Mouse (Mus musculus) embryonic stem cell, embryonic (primary cell): ENCODE measurements at regions not wholly inside any gene's neighbourhood (a gene's known extent, or its start where the extent isn't known, plus 50 kb on each side); places are given as distances from the start of the nearest gene placed in this dataset.

Experiments
- CTCF ChIA-PET, 4 experiments: fragments of 300-600 bp in 2 of 4; fragments of 350-600 bp in 2 of 4; sonication (Branson Sonifier 250); formaldehyde crosslinking; loops; one replicate each; lab custom pipeline; 2022; ENCODE audit warnings: inconsistent platforms in 2 of 4; lab: Charles Lee
- POLR2A ChIA-PET, 4 experiments: fragments of 300-600 bp in 2 of 4; fragments of 350-600 bp in 2 of 4; sonication (Branson Sonifier 250); formaldehyde crosslinking; loops; one replicate each; lab custom pipeline; 2022; ENCODE audit warnings: antibody characterized with exemption in 4 of 4, inconsistent platforms in 1 of 4; lab: Charles Lee

GRCm38 (mm10) chr5:43113405-43114119, 119.4 kb upstream of the Cpeb2 start:
- ChIA-PET CTCF (interaction anchor here in 1 of 4 experiments (0.6 to 1.1 kb wide), 2 partner anchors 8 to 49 kb away, joined by 3 read pairs; no protein-coding TSS in a partner anchor), POLR2A (interaction anchor here in 3 of 4 experiments (0.7 to 1.2 kb wide), 3 partner anchors 89 to 119 kb away, joined by 3 to 4 read pairs (median 3); no protein-coding TSS in a partner anchor)

GRCm38 (mm10) chr5:43115507-43115906, 117.5 kb upstream of the Cpeb2 start:
- ChIA-PET CTCF (no interaction called here), POLR2A (no interaction called here)

DNA sequence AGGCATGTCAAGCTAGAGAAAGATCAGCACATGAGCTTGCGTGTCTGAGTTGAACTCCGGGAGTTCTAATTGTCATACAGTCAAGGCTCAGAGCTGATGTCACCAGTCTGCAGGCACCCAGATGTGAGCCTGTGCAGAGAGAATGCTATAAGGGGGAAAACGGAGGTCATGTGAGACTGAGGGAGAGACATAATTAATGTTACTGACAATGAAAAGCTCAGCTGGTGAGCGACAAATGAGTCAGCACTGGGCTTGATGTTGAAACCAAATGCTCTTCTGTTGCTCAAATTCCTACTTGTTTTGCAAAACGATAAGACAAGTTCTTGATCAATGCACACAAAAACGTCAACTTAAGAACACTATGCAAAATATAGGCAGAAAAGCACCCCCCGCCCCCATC, 116.1 kb upstream of the Cpeb2 start:
- POLR2A ChIA-PET = no interaction called here
- CTCF ChIA-PET = no interaction called here

- ChIA-PET CTCF (no interaction called here), POLR2A (no interaction called here)
Observed at GRCm38 (mm10) chr5:43121065-43121464, 111.9 kb upstream of the Cpeb2 start.

DNA sequence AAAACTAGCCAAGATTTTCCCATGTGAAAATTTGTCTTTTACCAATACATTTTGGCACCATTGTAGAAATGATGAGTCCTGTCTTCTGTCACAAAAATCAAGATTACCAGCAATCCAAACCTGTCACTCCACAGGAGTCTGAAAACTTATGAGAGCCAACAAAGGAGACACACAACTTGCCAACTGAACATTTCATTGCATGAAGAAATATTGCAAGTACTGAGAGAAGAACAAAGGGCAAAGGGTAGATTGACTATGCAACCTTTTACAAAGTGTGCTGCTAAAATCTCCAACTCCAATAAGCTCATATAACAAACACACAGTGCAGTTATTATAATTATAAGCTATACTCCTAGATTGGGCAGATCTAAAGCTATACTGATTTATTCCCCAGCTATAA, 108.7 kb upstream of the Cpeb2 start:
- ChIA-PET CTCF (no interaction called here), POLR2A (no interaction called here)

GRCm38 (mm10) chr5:43125774-43126536, 107.0 kb upstream of the Cpeb2 start:
- ChIA-PET CTCF (no interaction called here), POLR2A (no interaction called here)

- CTCF ChIA-PET = interaction anchor here in 1 of 4 experiments (0.6 kb wide), 1 partner anchor 230 kb away, joined by 5 read pairs; no protein-coding TSS in a partner anchor
- POLR2A ChIA-PET = no interaction called here
Observed at GRCm38 (mm10) chr5:43130377-43130776, 102.6 kb upstream of the Cpeb2 start.

DNA sequence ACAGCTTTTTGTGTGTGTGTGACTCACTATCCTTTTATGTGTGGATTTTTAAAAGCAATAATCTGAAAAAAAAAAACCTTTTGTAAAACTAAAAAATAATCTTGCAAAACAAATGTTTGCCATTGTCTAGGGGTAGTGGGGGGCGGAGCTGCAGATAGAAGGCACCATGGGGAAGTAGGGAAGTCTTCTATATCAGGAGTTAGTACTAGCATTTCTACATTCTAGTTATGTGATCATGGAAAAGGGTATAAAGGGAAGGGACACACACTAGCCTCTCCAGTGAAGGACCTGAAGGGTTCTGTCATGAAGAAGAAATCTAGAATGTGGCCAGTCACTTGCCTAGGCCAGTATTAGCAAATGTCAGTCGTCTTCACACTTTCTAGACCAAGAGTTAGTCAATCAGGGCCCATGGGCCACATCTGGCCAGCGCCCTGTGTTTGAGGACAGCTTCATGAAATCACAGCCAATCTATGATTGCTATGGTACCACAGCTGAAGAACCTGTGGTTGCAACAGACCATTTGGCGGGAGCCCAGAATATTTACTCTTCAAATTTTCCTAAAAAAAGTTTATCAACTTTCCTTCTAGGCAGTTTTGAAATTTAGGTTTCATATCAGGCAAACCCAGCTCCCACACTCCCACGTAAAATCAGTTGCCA, 101.9 kb upstream of the Cpeb2 start:
- CTCF ChIA-PET = no interaction called here

DNA sequence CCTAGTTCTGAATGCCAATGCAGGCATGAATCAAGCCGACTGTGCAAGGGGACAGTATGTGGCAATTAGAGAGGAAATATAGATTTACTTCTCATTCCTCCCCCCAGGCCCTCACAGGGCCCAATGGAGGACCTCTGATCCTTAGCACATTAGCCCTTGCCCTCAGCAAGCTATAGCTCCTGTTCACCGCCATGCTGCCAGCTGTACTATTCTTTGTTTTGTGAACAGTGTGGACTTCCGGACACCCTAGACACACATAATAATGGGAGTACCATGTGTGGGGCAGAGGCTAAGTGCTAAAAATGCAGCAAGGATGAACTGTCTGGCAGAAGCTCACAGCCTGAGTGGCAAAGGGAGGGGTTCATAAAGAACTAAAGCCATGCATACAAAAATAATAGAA, 99.3 kb upstream of the Cpeb2 start:
- POLR2A ChIA-PET = interaction anchor here in 1 of 4 experiments (0.9 kb wide), 1 partner anchor 16 kb away, joined by 3 read pairs; no protein-coding TSS in a partner anchor
- CTCF ChIA-PET = no interaction called here

More for the DNA sequence above, 101.9 kb upstream of the Cpeb2 start:
- POLR2A ChIA-PET = no interaction called here

DNA sequence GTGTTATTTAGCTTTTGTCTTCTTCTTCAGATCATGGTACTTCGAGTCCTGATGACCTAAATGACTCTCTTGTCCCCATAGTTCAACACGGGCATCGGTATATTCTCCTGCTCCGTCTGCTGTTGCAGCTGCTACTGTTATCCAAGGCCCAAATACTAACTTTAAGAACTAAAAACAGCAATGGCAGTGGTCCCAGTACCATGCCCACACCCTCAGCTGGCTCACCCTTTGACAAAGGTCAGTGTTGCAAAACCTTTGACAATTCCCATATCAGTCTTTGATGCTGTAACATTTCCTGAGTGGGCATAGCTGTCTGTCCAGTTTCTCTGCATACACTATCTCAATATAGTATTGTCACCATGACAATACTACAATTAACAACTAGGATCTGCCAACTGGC, 96.8 kb upstream of the Cpeb2 start:
- ChIA-PET POLR2A (interaction anchor here in 1 of 4 experiments (1.6 kb wide), 1 partner anchor 13 kb away, joined by 3 read pairs; no protein-coding TSS in a partner anchor), CTCF (no interaction called here)

DNA sequence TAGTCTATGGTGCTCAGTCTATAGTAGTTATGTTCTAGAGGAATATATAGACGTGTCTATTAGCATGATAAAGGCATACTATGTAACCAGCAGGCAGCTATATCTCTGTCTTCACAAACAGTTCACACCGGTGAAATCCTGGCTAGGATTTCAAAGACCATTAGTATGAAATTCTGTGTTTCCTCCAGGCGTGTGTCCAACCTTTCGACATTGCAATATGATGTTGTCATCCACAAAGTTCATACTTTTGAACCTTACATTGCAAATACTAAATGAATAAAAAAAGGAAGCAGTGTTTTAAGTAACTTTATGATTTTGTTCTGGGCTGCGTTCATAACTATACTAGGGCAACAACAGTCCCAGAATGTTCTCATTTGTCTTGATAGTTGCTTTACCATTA, 95.2 kb upstream of the Cpeb2 start:
- POLR2A ChIA-PET = no interaction called here
- CTCF ChIA-PET = no interaction called here

DNA sequence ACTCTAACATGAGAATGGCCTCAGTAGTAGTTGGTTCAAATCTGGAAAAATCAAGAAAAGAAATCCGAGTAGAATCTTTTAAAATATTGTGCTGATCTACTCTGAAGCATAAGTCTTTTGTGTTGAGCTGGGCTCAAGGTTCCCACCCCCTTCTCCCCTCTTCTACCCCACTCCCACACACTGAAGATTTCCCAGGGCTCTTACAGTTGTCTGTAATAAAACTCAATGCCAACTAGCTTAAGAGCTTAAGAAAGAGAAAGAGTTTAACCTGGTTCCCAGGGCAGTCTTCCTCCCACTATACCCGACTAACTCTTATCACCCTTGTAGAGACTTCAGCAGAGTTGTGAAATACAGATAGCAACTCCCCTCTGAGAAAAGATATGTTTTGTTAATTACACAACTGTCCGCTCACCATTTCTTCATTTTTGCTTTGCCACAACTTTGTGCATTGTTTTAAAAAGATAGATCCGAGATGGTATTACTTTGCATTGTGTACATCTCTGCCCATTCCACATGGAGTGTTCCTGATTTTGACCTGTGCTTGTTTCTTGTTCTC, 94.0 kb upstream of the Cpeb2 start:
- ChIA-PET POLR2A (no interaction called here), CTCF (no interaction called here)

DNA sequence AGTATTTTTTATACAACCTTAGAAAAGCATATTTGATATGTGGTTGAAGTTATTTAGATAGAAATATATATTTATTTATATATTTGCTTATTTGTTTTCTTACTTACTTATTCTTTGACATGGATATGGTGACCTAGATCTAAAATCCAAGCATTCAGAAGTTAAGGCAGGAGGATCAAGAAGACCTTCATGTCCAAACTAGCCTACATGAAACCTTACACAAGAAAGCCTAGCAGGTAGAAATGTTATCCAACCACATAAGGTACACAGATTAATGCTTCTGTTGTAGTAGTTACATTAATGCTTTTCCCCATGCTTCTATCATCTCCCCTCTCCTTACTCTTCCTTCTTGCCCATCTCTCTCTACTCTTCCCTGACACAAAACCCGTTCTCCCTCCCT, 93.2 kb upstream of the Cpeb2 start:
- ChIA-PET POLR2A (no interaction called here), CTCF (no interaction called here)

DNA sequence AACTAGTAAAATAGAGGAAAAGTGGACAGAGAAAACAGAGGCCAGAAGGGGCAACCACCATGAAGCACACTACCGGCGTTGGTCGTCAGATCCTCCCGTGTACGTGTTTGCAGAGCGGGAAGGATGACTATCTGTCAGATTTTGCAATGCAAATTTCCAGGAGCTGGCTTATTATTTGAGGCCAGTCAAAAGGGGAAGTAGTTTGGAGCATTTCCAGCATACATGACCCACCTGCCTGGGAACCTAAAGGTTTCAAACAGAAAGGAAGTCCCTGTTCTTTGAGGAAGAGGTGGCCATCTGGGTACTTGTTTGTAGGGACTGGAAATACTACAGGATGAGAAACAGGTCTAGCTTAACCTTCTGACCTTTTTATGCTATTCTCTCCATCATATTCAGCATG, 87.0 kb upstream of the Cpeb2 start:
- ChIA-PET CTCF (no interaction called here), POLR2A (no interaction called here)

GRCm38 (mm10) chr5:43146928-43147327, 86.0 kb upstream of the Cpeb2 start:
- ChIA-PET CTCF (no interaction called here), POLR2A (interaction anchor here in 1 of 4 experiments (1.5 kb wide), 1 partner anchor 85 kb away, joined by 3 read pairs; no protein-coding TSS in a partner anchor)

DNA sequence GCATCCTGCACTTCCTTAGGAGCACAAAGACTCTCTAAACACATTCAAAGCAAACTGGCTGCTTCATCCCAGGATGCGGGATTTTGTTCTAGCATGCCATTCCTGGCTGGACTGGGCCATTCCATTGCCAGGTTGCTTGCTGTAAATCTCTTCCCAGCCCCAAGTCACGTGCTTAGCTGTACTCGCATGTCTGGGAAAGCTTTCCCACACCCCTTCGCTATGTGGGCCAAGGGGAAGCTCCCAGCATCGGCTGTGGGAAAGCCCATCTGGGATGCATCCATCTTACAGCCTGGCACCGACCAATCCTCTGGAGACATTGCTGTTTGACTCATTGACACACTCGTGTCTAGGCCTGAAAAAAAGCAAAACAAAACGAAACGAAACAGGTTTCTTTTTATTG, 84.5 kb upstream of the Cpeb2 start:
- ChIA-PET POLR2A (no interaction called here), CTCF (no interaction called here)

- ChIA-PET CTCF (no interaction called here), POLR2A (interaction anchor here in 1 of 4 experiments (0.8 to 1.3 kb wide), 2 partner anchors 14 to 16 kb away, joined by 3 read pairs; no protein-coding TSS in a partner anchor)
Observed at GRCm38 (mm10) chr5:43149559-43149958, 83.4 kb upstream of the Cpeb2 start.

- ChIA-PET POLR2A (interaction anchor here in 2 of 4 experiments (0.7 to 0.8 kb wide), 2 partner anchors 10 to 1183 kb away, joined by 3 to 4 read pairs; no protein-coding TSS in a partner anchor), CTCF (no interaction called here)
Observed at GRCm38 (mm10) chr5:43151099-43151774, 81.7 kb upstream of the Cpeb2 start.

DNA sequence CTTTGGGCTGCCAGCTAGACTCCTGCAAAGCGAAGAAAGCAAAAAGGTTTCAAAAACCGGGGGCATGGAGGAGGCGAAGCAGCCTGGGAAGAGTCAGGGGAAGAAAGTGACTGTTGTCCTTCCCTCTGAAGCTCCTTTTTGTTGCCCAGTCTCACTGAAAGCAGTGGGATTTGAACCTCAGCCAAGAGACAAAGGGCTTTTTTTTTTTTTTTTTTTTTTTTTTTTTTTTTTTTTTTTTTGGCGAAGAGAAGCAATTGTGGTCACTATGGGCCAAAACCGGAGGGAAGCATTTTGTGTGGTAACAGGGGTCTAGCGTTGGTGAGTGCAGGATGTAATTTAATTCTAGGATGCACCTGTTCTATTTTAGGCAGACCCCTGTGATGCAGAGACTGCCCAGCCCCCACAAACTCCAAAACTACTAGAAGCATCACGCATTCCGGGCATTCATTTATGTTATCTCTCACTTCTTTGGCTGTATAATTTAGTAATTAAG, 80.8 kb upstream of the Cpeb2 start:
- POLR2A ChIA-PET = interaction anchor here in 1 of 4 experiments (0.7 kb wide), 1 partner anchor 11 kb away, joined by 3 read pairs; no protein-coding TSS in a partner anchor

More for the DNA sequence above, 80.8 kb upstream of the Cpeb2 start:
- CTCF ChIA-PET = no interaction called here
